Mouse (Mus musculus) adipose tissue, adult 10 weeks (tissue): ENCODE results near the gene Elk3. TPM values are rescaled to one million over a fixed set of nuclear protein-coding genes. Genes with fewer than 3 reads are reported as not detected.

ENCODE experiments used
- polyA plus RNA-seq: library from polyadenylated mRNA; stranded (reverse); fragments of 350-450 nt; fragmentation: Illumina TruSeq; extraction: RNeasy Lipid Tissue Mini Kit (QIAGEN cat#74804); gene quantifications from one replicate; pipeline ENCODE4 v1.2.3, GENCODE M21; 2014; ENCODE audit warnings: low read depth, low replicate concordance

The Elk3 gene
- 18.2 TPM for polyA plus RNA-seq

GRCm38 (mm10) chr10:93310721-93311411 lies at the start of gene Elk3:
Elk3 (minus strand) TSS chr10:93311135.

Other genes with a start within 250 kb of the Elk3 start
- 4.9 TPM for gene Cfap54, start 229.5 kb downstream of the Elk3 start, polyA plus RNA-seq
- 13.6 TPM for gene Cdk17, start 150.3 kb downstream of the Elk3 start, polyA plus RNA-seq
- gene Lta4h, start 142.3 kb upstream of the Elk3 start, polyA plus RNA-seq: 61.4 TPM
- 4.4 TPM for gene Hal, start 177.6 kb upstream of the Elk3 start, polyA plus RNA-seq
- 0.92 TPM for gene Amdhd1, start 228.9 kb upstream of the Elk3 start, polyA plus RNA-seq
- 5.9 TPM for gene Ccdc38, start 229.5 kb upstream of the Elk3 start, polyA plus RNA-seq